Mouse (Mus musculus) urinary bladder, postnatal 25 days (tissue): ENCODE measurements around the gene Chchd2.
A peak's percentile ranks its signal among the peaks of the same experiment; 100 is the strongest.
"Not testable (repeated sequence)": the region's sequence is repeated elsewhere in the genome, so short reads cannot be mapped to it uniquely, and the experiment has no call there.

Experiments
- DNase-seq: peaks from one replicate; pipeline ENCODE4 v3.0.0; 2022; ENCODE audit warnings: low spot score

The Chchd2 gene

GRCm38 (mm10) chr5:129886911-129887636 is at the start of gene Chchd2:
Gene Chchd2, minus strand, starts transcription at chr5:129887470.
- peak; percentile 77 for DNase-seq

DNA sequence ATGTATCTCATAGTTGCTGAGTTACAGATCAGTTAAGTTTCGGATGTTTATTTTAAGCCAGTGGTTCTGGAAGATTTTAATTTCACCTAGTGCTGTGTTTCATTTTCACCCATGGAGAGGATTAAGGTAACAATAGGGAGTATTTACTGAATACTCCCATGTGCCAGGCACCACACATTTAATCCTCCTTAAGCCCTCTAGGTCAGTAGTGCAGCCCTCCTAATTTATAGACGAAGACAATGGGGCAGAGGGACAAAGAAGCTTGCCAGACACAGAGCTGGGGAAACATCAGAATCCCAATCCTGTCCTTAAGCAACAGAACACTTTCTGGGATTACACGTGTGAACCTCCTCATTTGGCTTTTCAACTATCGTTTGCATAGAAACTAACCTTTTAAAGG is 49.7 kb upstream of the Chchd2 start:
- DNase-seq, result no peak

GRCm38 (mm10) chr5:129929924-129930855 is 42.9 kb upstream of the Chchd2 start:
- DNase-seq, result no peak

DNA sequence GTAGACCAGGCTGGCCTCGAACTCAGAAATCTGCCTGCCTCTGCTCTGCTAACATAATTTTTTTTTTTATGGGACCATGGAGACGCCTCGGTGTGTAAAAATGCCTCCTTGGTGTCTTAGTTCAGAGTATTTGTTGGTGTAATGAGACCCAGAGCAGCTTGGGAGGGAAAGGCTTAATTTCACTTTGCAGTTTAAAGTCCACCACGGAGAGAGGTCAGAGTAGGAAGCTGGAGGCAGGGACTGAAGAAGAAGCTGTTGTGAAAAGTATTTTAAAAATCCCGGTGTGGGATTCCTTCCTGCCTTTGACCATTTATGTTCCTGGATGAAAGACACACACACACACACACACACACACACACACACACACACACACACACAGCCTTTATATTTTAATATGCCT is 38.7 kb upstream of the Chchd2 start:
- no peak for DNase-seq

GRCm38 (mm10) chr5:129924820-129925452 is 37.7 kb upstream of the Chchd2 start:
- DNase-seq, result no peak

DNA sequence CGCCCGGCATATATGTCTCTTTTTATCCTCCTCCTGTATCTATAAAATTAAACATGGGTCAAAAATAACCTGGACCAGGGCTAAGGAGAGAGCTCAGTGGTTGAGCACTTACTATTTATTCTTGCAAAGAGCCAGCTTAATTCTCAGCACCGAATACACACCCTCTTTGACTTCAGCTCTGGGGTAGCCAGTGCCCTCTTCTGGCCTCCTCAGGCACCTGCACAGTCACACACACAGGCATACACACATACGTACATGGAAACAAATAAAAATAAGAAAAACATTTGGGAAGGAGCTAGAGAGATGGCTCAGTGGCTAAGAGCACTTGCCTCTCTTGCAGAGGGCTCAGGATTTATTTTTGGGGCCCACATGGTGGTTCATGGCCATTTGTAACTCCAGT is 34.7 kb upstream of the Chchd2 start:
- DNase-seq, result no peak

GRCm38 (mm10) chr5:129919320-129919719 is 32.0 kb upstream of the Chchd2 start:
- DNase-seq, result no peak

DNA sequence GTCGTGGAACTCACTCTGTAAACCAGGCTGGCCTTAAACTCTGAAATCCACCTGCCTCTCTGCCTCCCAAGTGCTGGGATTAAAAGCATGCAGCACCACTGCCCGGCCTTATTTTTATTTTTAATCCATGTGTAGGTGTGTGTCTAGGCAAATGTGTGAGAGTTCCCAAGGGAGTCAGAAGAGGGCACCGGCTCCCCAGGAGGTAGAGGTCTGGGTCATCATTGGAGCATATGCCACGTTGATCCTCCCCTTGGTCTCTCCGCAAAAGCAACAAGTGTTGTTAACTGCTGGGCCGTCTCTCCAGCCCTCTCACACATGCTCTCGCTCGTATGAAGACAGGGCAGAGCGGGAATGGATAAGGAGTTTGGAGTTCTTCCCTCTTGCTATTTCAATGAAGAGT is 31.5 kb upstream of the Chchd2 start:
- DNase-seq, result no peak

- no peak for DNase-seq
Measured at GRCm38 (mm10) chr5:129918065-129918651, 30.9 kb upstream of the Chchd2 start.

DNA sequence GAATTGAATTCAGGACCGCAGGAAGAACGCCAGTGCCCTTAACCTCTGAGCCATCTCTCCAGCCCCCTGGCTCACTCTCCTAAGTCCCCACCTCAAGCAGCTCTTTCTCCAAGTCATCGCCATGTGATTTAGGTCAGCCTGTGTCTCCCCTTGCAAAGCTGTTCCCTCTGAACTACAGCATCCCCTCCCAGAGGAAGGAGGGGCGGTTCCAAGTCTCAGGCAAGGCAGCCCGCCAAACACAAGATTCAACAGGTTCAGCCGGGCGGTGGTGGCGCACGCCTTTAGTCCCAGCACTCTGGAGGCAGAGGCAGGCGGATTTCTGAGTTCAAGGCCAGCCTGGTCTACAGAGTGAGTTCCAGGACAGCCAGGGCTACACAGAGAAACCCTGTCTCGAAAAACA is 28.2 kb upstream of the Chchd2 start:
- not testable (repeated sequence) for DNase-seq

DNA sequence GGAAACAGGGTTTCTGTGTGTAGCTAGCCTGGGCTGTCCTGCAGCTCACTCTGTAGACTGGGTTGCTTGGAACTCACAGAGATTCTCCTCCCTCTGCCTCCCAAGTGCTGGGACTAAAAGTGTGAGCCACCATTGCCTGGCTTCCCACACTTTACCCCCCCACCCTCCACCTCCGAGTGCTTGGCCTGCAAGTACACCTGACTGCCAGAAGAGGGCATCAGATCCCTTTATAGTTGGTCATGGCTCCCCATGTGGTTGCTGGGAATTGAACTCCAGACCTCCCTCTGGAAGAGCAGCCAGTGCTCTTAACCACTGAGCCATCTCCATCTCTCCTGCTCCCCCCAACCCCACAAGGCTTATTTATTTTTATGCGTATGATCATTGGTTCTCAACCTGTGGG is 26.8 kb upstream of the Chchd2 start:
- DNase-seq, result no peak

- DNase-seq, result no peak
Measured at GRCm38 (mm10) chr5:129909591-129909990, 22.3 kb upstream of the Chchd2 start.

- no peak for DNase-seq
Measured at GRCm38 (mm10) chr5:129909147-129909546, 21.9 kb upstream of the Chchd2 start.

DNA sequence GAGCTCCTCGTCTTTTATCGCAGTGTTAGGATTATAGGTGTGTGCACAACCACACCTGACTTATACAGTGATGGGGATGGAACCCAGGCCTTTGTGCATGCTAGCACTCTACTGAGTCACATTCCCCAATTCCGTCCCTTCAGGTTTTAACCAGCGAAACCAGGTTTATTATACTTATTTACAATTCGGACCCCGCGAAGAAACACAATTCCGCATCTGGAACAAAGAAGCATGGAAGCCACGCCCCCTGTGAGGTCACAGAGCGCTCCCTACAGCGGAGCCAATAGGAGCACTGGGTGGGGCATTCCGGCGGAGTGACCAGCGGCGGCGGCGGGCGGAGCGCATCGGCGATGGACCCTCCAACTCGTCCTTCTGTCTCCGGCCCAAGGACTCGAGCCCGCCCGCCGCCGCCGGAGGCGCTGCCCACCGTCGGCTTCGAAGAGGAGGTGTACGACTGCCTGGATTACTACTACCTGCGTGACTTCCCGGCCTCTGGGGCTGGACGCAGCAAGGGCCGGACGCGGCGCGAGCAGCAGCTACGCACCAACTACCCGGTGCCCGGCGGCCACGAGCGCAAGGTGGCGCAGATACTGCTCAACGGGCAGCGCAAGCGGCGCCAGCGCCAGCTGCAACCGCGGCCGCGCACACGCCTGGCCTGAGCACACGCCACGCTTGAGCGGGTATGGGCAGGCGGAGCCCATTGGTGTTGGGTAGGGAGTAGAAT is 21.1 kb upstream of the Chchd2 start, which contains the start of gene Nupr1l:
TSS of gene Nupr1l (plus strand) at position 299 of the 724 bp plus-strand sequence.
- DNase-seq, result peak; percentile 87

DNA sequence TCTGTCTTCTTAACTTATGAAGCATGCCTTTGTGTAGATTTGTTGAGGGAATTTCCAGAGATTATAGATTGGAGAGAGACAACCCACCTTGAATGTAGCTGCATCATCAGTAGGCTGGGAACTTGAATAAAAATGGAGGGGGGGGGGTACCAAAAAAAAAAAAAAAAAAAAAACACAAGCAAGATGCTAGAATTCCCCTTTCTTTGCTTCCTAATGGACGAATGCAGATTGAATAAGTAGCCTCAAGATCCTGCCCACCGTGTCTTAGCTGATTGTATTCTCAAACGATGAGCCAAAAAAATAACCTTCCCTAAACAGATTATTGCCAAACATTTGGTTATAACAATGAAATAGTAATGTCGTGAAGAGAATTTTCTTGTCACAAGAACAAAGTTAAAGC is 20.5 kb upstream of the Chchd2 start:
- no peak for DNase-seq

DNA sequence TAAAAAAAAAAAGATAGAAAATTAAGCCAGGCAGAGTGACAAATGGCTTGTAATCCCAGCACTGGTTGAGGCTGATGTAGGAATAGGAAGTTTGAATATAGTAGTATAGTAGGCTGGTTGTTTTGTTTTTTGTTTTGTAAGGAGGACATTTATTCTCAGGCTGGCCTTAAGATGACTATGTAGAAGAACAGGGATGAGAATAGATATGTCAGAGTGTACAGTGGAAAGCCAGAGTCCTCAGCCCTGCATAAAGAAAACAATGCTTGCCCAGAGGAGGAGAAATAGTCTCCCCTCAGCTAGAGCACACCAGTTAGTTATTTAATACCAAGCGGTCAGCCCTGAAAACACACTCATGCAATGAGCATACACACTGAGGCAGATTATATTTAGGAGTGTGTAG is 11.2 kb upstream of the Chchd2 start, which contains the start of gene Phkg1:
TSS of gene Phkg1 (minus strand) at position 101 of the 400 bp plus-strand sequence.
- DNase-seq, result no peak

DNA sequence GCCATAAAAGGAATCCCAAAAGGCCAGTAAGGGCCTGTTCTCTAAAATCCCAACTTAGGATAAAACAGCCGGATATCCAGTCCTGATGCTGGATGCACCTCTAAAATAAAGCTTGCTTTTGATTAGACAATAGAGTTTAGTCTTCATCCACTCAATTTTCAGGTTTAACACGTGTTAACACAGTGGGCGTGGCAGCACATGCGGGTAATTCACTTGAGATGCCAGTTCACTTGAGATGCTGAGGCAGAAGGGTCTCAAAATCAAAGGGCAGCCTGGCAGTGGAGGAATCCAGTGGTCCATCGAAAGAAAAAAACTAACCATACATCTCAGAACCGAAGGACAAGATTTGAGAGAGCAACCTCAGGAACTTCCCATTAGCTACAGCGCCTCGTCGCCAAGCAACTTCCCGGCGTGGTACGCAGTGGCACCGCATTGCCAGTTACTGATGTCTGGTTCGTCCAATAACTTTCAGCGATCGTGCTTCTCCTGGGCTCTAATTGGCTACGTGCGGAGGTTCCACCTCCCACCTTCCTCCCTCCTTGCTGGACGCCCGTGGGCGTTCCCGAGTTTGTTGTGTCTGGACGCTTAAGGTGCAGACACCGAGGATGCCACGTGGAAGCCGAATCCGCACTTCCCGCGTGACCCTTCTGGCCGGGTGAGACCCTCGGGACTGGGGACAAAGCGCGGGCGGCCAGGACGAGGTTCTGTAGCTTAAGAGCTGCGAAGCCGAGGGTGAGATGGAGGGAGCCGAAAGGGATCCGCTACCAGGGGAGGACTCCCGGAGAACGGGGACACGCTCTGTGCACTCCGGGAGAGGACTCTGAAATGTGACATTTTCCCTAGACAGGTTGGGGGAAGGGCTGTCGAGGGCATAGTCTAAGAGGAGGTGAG is 8.2 kb upstream of the Chchd2 start, which contains the start of gene Zbed5:
TSS of gene Zbed5 (plus strand) at position 526 of the 891 bp plus-strand sequence.
- peak; percentile 72 for DNase-seq

DNA sequence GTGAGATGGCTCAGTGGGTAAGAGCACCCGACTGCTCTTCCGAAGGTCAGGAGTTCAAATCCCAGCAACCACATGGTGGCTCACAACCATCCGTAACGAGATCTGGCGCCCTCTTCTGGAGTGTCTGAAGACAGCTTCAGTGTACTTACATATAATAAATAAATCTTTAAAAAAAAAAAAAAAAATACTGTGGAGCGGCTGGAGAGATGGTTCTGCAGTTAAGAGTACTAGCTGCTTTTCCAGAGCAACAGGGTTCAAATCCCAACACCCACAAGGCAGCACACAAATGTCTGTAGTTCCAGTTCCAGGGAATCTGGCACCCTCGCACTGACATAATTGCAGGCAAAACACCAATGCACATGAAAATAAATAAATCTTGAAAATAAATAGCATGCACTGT is 3.1 kb upstream of the Chchd2 start:
- DNase-seq, result not testable (repeated sequence)

- DNase-seq, result no peak
Measured at GRCm38 (mm10) chr5:129886271-129886670, 999 bp downstream of the Chchd2 start.

DNA sequence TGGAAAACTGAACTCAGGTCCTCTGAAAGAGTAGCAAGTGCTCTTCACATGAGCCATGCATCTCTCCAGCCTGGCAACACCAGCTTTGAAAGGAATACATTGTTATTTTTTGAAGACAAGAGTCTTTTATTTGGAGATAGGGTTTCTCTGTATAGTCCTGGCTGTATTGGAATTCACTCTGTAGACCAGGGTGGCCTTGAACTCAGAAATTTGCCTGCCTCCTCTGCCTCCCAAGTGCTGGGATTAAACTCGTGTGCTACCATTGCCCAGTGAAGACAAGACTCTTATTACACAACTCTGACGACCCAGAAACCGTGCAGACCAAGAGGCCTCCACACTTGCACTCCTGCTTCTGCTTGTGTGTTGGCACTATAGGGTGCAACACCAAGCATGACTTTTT is 7.4 kb downstream of the Chchd2 start:
- DNase-seq, result no peak
